8 mouse cellular contexts compared by ENCODE assay signal in the genomic region with DNA sequence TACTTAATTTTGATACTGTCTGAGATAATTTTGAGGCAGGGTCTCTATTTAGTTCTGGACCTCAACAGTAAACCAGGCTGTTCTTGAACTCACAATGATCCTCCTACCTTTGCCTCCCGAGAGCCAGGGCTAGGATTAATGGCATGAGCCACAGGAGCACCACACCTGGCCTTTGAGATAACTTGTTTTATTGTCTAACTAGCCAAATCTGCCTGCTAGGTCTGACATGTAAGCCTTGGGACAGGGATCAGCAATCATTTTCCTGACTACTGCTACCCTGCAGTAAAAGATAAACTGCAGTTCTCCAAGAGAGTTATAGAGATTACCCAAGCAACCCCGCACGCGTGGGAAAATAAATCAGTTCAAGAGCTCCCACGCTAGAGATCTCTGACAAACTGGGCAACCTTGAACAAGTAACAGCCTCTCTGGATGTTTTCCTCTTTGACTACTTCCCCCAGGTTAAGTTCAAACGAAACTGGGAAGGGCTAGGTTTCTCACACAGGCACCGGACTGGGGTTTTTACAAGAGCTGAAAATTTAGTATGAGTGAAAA. TPM values are rescaled to one million over a fixed set of nuclear protein-coding genes. Genes with fewer than 3 reads are reported as not detected.
A peak's percentile ranks its signal among the peaks of the same experiment; 100 is the strongest.
DNase-seq lines count a peak whose midpoint lies in the region; ATAC-seq and TF ChIP-seq lines count a peak whose summit lies in the region.

No protein-coding gene starts in this region.

- H3K4me2 ChIP-seq in heart, embryonic 15.5 days = peak overlapping the region; percentile 78
- peak overlapping the region; percentile 89 for H3K4me2 ChIP-seq in hindbrain, embryonic 14.5 days (replicated peaks)
- peak overlapping the region; percentile 89 for H3K4me2 ChIP-seq in midbrain, embryonic 14.5 days (ENCODE audit: low read length)

- peak overlapping the region; percentile 76 for H3K4me3 ChIP-seq in heart, embryonic 15.5 days
- H3K4me3 ChIP-seq in bone marrow macrophage, adult 2 months (ENCODE audit: insufficient read depth, low read length) = peak overlapping the region; percentile 70
- H3K4me3 ChIP-seq in hindbrain, embryonic 14.5 days (replicated peaks; ENCODE audit: low read length) = peak overlapping the region; percentile 62
- peak overlapping the region; percentile 62 for H3K4me3 ChIP-seq in midbrain, embryonic 14.5 days (replicated peaks; ENCODE audit: low read depth, low read length)

- peaks cover 6% of the 10 kb centered on the region; the same call in 1 of the 2 replicates for H3K36me3 ChIP-seq in heart, embryonic 15.5 days
- H3K36me3 ChIP-seq in hindbrain, embryonic 14.5 days (replicated peaks; ENCODE audit: control insufficient read depth, insufficient read depth) = peaks cover 11% of the 10 kb centered on the region; the same call in 1 of the 2 replicates
- H3K36me3 ChIP-seq in midbrain, embryonic 14.5 days (ENCODE audit: control insufficient read depth, insufficient read depth, low read length) = peaks cover 10% of the 10 kb centered on the region

- no peak for TF ChIP-seq CTCF in bone marrow macrophage, adult 2 months (IDR thresholded peaks at IDR 0.05; ENCODE audit: low read depth, low read length)

- H3K9me3 ChIP-seq in heart, embryonic 15.5 days (replicated peaks) = no peaks in the 10 kb centered on the region
- H3K9me3 ChIP-seq in hindbrain, embryonic 14.5 days (ENCODE audit: control insufficient read depth, low read length) = no peaks in the 10 kb centered on the region
- H3K9me3 ChIP-seq in midbrain, embryonic 14.5 days (ENCODE audit: control insufficient read depth, low read length) = no peaks in the 10 kb centered on the region

- no peak for TF ChIP-seq POLR2A in bone marrow macrophage, adult 2 months (IDR thresholded peaks at IDR 0.05; ENCODE audit: borderline replicate concordance, low read depth, low read length)

- no peak for DNase-seq in heart, postnatal 4 days
- DNase-seq in hindbrain, embryonic 14.5 days (ENCODE audit: low spot score) = no peak
- no peak for DNase-seq in midbrain, embryonic 14.5 days
- no peak for DNase-seq in thymus, postnatal 4 days
- DNase-seq in urinary bladder, adult 2 months (ENCODE audit: low spot score) = no peak
- no peak for DNase-seq in layer of hippocampus, postnatal 10 days (ENCODE audit: low spot score in 2 of 2)

- H3K27me3 ChIP-seq in heart, embryonic 15.5 days = no peaks in the 10 kb centered on the region
- H3K27me3 ChIP-seq in hindbrain, embryonic 14.5 days (ENCODE audit: control insufficient read depth, insufficient read depth, low read length) = no peaks in the 10 kb centered on the region
- H3K27me3 ChIP-seq in midbrain, embryonic 14.5 days (ENCODE audit: control insufficient read depth, insufficient read depth, low read length) = no peaks in the 10 kb centered on the region

- peak overlapping the region; percentile 92 for H3K9ac ChIP-seq in heart, embryonic 15.5 days
- H3K9ac ChIP-seq in hindbrain, embryonic 14.5 days = peak overlapping the region; percentile 78
- peak overlapping the region; percentile 78; the same call in 1 of the 2 replicates for H3K9ac ChIP-seq in midbrain, embryonic 14.5 days (replicated peaks; ENCODE audit: low read length)

- H3K4me1 ChIP-seq in heart, embryonic 15.5 days (replicated peaks) = peaks cover 26% of the 10 kb centered on the region
- peaks cover 10% of the 10 kb centered on the region for H3K4me1 ChIP-seq in bone marrow macrophage, adult 2 months (ENCODE audit: control insufficient read depth, insufficient read depth, low read length)
- peaks cover 7% of the 10 kb centered on the region; the same call in 1 of the 2 replicates for H3K4me1 ChIP-seq in hindbrain, embryonic 14.5 days (replicated peaks; ENCODE audit: control insufficient read depth, insufficient read depth, low read length)
- H3K4me1 ChIP-seq in midbrain, embryonic 14.5 days (ENCODE audit: control insufficient read depth, insufficient read depth, low read length) = peaks cover 3% of the 10 kb centered on the region; the same call in 1 of the 2 replicates

- ATAC-seq in heart, embryonic 15.5 days (replicated peaks; ENCODE audit: insufficient number of reproducible peaks, insufficient read depth, low FRiP score, low read depth) = no peak
- no peak for ATAC-seq in hindbrain, embryonic 14.5 days (ENCODE audit: low FRiP score)
- no peak for ATAC-seq in midbrain, embryonic 14.5 days (ENCODE audit: low FRiP score, low TSS enrichment)

- 3% methylated on average over 7 of the region's 7 CpGs for WGBS in heart, embryonic 15.5 days
- 19% methylated on average over 7 of the region's 7 CpGs for WGBS in hindbrain, embryonic 14.5 days
- 13% methylated on average over 7 of the region's 7 CpGs for WGBS in midbrain, embryonic 14.5 days

- peak overlapping the region; percentile 96 for H3K27ac ChIP-seq in heart, embryonic 15.5 days
- H3K27ac ChIP-seq in bone marrow macrophage, adult 2 months (ENCODE audit: insufficient read depth, low read depth, low read length) = peak overlapping the region; percentile 50
- H3K27ac ChIP-seq in hindbrain, embryonic 14.5 days = 0 out of 2 replicates have a peak overlapping the region, but pooled peaks have one; percentile 44
- H3K27ac ChIP-seq in midbrain, embryonic 14.5 days (replicated peaks; ENCODE audit: low read depth, low read length) = peak overlapping the region; percentile 57; the same call in 1 of the 2 replicates

RNA-seq across cellular contexts. Expression of gene Snx21, which starts 0.7 kb away (rescaled TPM):
- polyA plus RNA-seq in heart, embryonic 15.5 days (2015; fragmentation: Nextera tagmentation; extraction: Ambion mirVana) = 42.5 and 43.4 TPM in 2 replicates
- total RNA-seq in heart, postnatal 4 days (2021) = 10 to 100 TPM; 22.9 to 24.1 TPM
- 14.6 and 20.3 TPM in 2 replicates for polyA plus RNA-seq in bone marrow macrophage, adult 2 months (2012; ENCODE audit: insufficient read depth, insufficient read length, missing spikeins)
- polyA plus RNA-seq in hindbrain, embryonic 14.5 days (2014; fragmentation: Nextera tagmentation; extraction: Ambion mirVana) = 33.3 and 40.8 TPM in 2 replicates
- 22.1 and 34.5 TPM in 2 replicates for polyA plus RNA-seq in midbrain, embryonic 14.5 days (2014; fragmentation: Nextera tagmentation; extraction: Ambion mirVana)
- polyA plus RNA-seq in urinary bladder, adult 2 months (2012; rRNA removed) = 24.4 and 29.0 TPM in 2 replicates
- 10 to 100 TPM; 41.3 to 43.6 TPM for total RNA-seq in layer of hippocampus, postnatal 10 days (2021)

RNA-seq across cellular contexts. Expression of gene Tnnc2, which starts 5.2 kb away (rescaled TPM):
- polyA plus RNA-seq in heart, embryonic 15.5 days (2015; fragmentation: Nextera tagmentation; extraction: Ambion mirVana) = 4.9 and 5.2 TPM in 2 replicates
- total RNA-seq in heart, postnatal 4 days (2021) = 10 to 100 TPM in 1 of 2 experiments, not detected in 1; 10.8 TPM
- 0.80 TPM in 1 of 2 replicates, not detected in the other for polyA plus RNA-seq in bone marrow macrophage, adult 2 months (2012; ENCODE audit: insufficient read depth, insufficient read length, missing spikeins)
- polyA plus RNA-seq in hindbrain, embryonic 14.5 days (2014; fragmentation: Nextera tagmentation; extraction: Ambion mirVana) = 0.39 TPM in 1 of 2 replicates, not detected in the other
- polyA plus RNA-seq in midbrain, embryonic 14.5 days (2014; fragmentation: Nextera tagmentation; extraction: Ambion mirVana) = not detected in 2 replicates
- 21.9 and 26.7 TPM in 2 replicates for polyA plus RNA-seq in urinary bladder, adult 2 months (2012; rRNA removed)
- not detected for total RNA-seq in layer of hippocampus, postnatal 10 days (2021)

RNA-seq across cellular contexts. Expression of gene Ube2c, which starts 15.2 kb away (rescaled TPM):
- 377 and 382 TPM in 2 replicates for polyA plus RNA-seq in heart, embryonic 15.5 days (2015; fragmentation: Nextera tagmentation; extraction: Ambion mirVana)
- total RNA-seq in heart, postnatal 4 days (2021) = 100 to 1,000 TPM; 130 to 144 TPM
- 93.9 and 99.8 TPM in 2 replicates for polyA plus RNA-seq in bone marrow macrophage, adult 2 months (2012; ENCODE audit: insufficient read depth, insufficient read length, missing spikeins)
- polyA plus RNA-seq in hindbrain, embryonic 14.5 days (2014; fragmentation: Nextera tagmentation; extraction: Ambion mirVana) = 59.4 and 67.9 TPM in 2 replicates
- 45.9 and 85.7 TPM in 2 replicates for polyA plus RNA-seq in midbrain, embryonic 14.5 days (2014; fragmentation: Nextera tagmentation; extraction: Ambion mirVana)
- 7.3 and 7.9 TPM in 2 replicates for polyA plus RNA-seq in urinary bladder, adult 2 months (2012; rRNA removed)
- 1 to 10 TPM; 6.9 to 8.3 TPM for total RNA-seq in layer of hippocampus, postnatal 10 days (2021)

RNA-seq across cellular contexts. Expression of gene Acot8, which starts 19.7 kb away (rescaled TPM):
- 12.0 and 15.0 TPM in 2 replicates for polyA plus RNA-seq in heart, embryonic 15.5 days (2015; fragmentation: Nextera tagmentation; extraction: Ambion mirVana)
- total RNA-seq in heart, postnatal 4 days (2021) = 10 to 100 TPM; 13.1 to 13.5 TPM
- 26.8 and 27.6 TPM in 2 replicates for polyA plus RNA-seq in bone marrow macrophage, adult 2 months (2012; ENCODE audit: insufficient read depth, insufficient read length, missing spikeins)
- polyA plus RNA-seq in hindbrain, embryonic 14.5 days (2014; fragmentation: Nextera tagmentation; extraction: Ambion mirVana) = 18.3 and 20.8 TPM in 2 replicates
- polyA plus RNA-seq in midbrain, embryonic 14.5 days (2014; fragmentation: Nextera tagmentation; extraction: Ambion mirVana) = 17.1 and 18.5 TPM in 2 replicates
- 37.5 and 45.7 TPM in 2 replicates for polyA plus RNA-seq in urinary bladder, adult 2 months (2012; rRNA removed)
- 10 to 100 TPM; 24.1 to 28.6 TPM for total RNA-seq in layer of hippocampus, postnatal 10 days (2021)

RNA-seq across cellular contexts. Expression of gene Zswim3, which starts 20.0 kb away (rescaled TPM):
- 4.9 TPM in 2 replicates for polyA plus RNA-seq in heart, embryonic 15.5 days (2015; fragmentation: Nextera tagmentation; extraction: Ambion mirVana)
- total RNA-seq in heart, postnatal 4 days (2021) = 1 to 10 TPM; 1.8 to 2.3 TPM
- polyA plus RNA-seq in bone marrow macrophage, adult 2 months (2012; ENCODE audit: insufficient read depth, insufficient read length, missing spikeins) = 5.0 and 7.3 TPM in 2 replicates
- 16.4 and 17.0 TPM in 2 replicates for polyA plus RNA-seq in hindbrain, embryonic 14.5 days (2014; fragmentation: Nextera tagmentation; extraction: Ambion mirVana)
- polyA plus RNA-seq in midbrain, embryonic 14.5 days (2014; fragmentation: Nextera tagmentation; extraction: Ambion mirVana) = 14.7 and 15.6 TPM in 2 replicates
- polyA plus RNA-seq in urinary bladder, adult 2 months (2012; rRNA removed) = 5.3 and 6.2 TPM in 2 replicates
- total RNA-seq in layer of hippocampus, postnatal 10 days (2021) = 1 to 10 TPM; 8.9 to 9.4 TPM

Comparison
In these comparisons a context has a peak if more than half of its experiments do, and no peak if none do; other contexts are left out.
1. H3K27ac ChIP-seq: peak in every context shown above with its lines; median percentile 96 in heart, embryonic 15.5 days; 57 in midbrain, embryonic 14.5 days; 50 in bone marrow macrophage, adult 2 months; 44 in hindbrain, embryonic 14.5 days.